Mouse (Mus musculus) MEL-GATA-1-ER (cell line): ENCODE data around the gene Smim27.

Source experiments
- DNase-seq: peaks from one replicate; pipeline ENCODE4 v3.0.0-alpha.2; 2012; ENCODE audit warnings: low read depth; ENCODE audit errors: extremely low read depth

Gene Smim27

GRCm38 (mm10) chr4:40269430-40270032 lies at the start of gene Smim27, which contains the start of gene Topors:
Gene Smim27 (plus strand): TSS chr4:40269579.
Gene Topors (minus strand): TSS chr4:40269850.
- DNase-seq = peak; percentile 92

GRCm38 (mm10) chr4:40220437-40220836 lies 48.9 kb upstream of the Smim27 start:
- no peak for DNase-seq

DNA sequence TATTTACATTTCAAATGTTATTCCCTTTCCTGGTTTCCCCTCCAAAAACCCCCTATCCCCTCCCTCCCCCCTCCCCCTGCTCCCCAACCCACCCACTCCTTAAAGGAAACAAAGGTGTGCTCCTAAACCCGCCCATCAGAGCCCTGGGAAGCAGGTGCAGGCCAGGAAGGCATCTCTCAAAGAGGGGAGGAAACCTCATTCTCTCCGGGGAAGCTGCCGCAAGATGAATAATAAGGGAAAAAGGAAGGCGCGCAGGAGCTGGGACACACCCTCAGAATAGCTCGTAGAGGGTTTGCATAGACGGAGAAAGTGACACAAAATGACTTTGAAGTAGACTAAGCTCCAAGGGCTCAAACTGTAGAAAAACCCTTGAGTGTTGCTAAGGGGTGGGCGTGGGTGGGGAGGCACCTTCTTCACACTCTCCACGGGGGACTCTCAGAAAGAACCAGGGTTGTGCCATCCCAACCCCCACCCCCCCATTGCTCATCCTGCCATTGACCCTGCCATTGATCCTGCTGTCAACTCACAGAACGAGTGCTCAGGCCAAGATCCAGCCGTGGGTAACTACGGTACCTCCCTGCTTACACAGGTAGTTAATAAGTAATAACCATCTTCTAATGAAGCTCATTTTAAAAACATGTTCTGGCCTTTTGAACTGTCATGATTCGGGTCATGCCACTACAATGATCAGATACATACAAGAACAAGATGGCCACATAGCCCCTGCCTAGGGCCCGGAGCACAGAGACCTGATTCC lies 48.2 kb upstream of the Smim27 start:
- DNase-seq = no peak

- no peak for DNase-seq
Observed at GRCm38 (mm10) chr4:40221876-40222585, 47.3 kb upstream of the Smim27 start.

- no peak for DNase-seq
Observed at GRCm38 (mm10) chr4:40226095-40226494, 43.3 kb upstream of the Smim27 start.

GRCm38 (mm10) chr4:40227131-40227530 lies 42.2 kb upstream of the Smim27 start:
- no peak for DNase-seq

- no peak for DNase-seq
Observed at GRCm38 (mm10) chr4:40227886-40228285, 41.5 kb upstream of the Smim27 start.

DNA sequence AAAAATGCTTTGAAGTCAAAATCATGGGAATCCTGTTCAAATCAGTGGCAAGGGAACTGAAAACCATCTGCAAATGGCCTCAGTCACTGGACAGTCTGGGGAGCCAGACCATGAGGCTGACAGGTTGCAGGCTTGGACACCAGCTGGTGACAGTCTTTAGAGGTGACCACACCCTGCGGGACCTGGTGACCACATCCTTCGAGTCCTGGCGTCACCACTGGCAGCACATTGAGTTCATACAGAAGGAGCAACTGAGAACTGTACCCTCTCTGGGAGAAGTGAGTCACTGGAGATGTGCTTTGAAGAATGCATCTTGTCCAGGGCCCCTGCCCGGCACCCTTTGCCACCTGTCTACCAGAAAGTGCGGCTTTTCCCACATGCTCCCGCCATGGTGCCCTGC lies 39.7 kb upstream of the Smim27 start:
- DNase-seq = no peak

- peak; percentile 31 for DNase-seq
Observed at GRCm38 (mm10) chr4:40233062-40233664, 36.2 kb upstream of the Smim27 start.

DNA sequence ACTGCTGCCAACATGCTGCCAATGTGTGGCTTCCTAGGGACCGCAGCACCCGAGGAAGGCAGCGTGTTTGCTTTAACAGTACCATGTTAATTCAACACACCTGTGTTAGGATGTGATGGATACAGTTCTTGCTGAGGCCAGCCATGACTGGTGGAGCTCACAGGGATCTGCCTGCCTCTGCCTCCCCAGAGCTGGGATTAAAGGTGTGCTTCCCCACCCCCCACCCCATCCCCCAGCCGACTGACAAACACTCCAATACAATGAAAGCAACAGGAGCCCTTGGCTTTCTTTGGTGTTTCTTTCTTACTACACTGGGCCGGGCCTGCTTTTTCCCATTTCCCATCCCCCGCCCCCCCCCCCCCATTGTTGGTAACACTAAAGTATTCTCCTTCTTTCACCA lies 35.1 kb upstream of the Smim27 start:
- no peak for DNase-seq

DNA sequence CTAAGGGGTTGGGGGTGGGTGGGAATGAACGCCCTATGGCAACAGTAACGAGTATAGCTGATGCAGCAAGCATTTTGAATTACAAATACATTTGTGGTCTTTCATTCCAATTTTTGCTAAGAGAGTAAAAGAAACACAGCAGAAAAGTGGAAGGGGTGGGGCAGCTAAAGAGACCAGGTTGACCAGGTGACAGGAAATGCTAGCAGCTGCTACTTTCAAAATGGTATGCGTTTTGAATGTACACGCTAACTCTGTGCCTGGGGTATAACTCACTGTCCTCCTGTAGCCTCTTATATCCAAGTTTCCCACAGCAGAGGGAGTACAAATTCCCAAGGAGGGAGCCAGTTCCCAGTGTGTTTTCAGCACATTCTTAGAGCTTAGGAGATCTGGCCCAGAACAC lies 32.5 kb upstream of the Smim27 start:
- DNase-seq = no peak

GRCm38 (mm10) chr4:40238483-40239408 lies 30.6 kb upstream of the Smim27 start:
- peak; percentile 27 for DNase-seq

DNA sequence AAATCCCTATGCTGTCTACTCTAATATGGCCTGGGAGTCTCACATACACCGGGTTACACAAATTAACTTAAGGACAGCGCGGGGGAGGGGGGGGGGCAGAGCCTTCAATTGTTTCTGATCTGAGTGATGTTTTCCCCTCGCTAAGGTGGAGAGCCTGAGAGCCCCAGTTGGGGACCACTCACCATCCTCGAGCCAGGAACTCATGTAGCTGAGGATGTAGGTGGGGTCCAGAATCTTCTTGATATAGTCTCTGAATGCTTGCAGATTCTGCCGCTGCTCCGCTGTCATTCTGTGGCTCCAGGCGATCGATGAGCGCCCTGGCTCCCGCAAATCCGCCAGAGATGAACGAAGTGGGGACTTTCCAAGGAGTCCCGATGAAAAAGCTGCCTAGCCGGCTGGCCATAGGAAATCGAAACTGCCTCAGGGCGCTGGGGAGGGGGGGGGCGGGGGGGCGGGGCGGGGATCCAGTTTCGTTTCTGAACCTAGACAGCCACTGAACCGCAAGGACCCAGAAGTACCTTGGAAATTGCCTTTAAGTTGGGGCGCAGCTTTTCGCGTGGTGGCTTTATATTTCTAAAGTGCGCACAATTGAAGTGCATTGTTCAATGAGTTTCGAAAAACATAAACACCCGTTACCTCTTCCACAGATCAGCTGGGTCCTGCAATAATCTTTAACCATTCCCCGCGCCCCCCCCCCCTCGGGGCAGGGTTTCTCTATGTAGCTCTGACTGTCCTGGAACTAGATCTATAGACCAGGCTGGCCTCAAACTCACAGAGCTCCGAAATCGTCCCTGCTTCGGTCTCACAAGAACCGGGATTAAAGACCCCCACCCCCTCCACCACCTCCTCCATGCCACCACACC lies 29.7 kb upstream of the Smim27 start, which contains the start of gene Ddx58:
Gene Ddx58, minus strand, starts transcription at position 420 of the 863 bp plus-strand sequence.
- DNase-seq = no peak

GRCm38 (mm10) chr4:40240272-40240744 lies 29.1 kb upstream of the Smim27 start:
- DNase-seq = no peak

- no peak for DNase-seq
Observed at GRCm38 (mm10) chr4:40241928-40242327, 27.5 kb upstream of the Smim27 start.

GRCm38 (mm10) chr4:40243006-40243405 lies 26.4 kb upstream of the Smim27 start:
- no peak for DNase-seq

- DNase-seq = peak; percentile 53
Observed at GRCm38 (mm10) chr4:40244035-40244434, 25.3 kb upstream of the Smim27 start.

GRCm38 (mm10) chr4:40250984-40251383 lies 18.4 kb upstream of the Smim27 start:
- no peak for DNase-seq

- no peak for DNase-seq
Observed at GRCm38 (mm10) chr4:40253766-40254165, 15.6 kb upstream of the Smim27 start.
